ENCODE assay signal across 32 mouse cellular contexts in the genomic region with DNA sequence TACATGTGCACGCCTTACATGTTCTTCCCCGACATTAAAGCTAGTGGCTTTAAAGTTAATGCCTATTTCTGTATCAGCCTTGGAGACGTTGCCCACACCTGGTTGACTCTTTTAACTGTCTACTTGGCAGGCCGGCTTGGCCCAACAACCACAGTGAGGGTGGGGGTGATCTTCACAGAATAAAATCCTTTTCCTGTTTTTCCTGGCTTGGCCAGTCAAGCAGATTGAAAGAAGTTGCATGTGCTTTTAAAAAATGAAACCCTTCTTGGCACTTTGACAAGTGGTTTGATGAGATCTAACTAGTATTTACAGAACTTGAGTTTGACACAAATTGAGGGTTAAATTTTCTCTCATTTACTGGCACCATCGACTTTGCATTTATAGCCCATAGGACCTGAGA.
DNase-seq lines count a peak whose midpoint lies in the region; ATAC-seq and TF ChIP-seq lines count a peak whose summit lies in the region.
"Had no signal": no experiment of that assay in that cellular context is flagged by ENCODE, and none has a peak within 500 bp of the region (broad histone marks: within the 10 kb centered on the region; RNA-seq: fewer than 3 reads in every experiment).

No protein-coding gene starts in this region.

- H3K27ac ChIP-seq in limb, embryonic 14.5 days (replicated peaks; ENCODE audit: low read depth, low read length) = no peak overlapping the region
- no peak overlapping the region for H3K27ac ChIP-seq in limb, embryonic 10.5 days
- peak overlapping the region; percentile 8; the same call in 1 of the 2 replicates for H3K27ac ChIP-seq in spleen, adult 2 months (ENCODE audit: insufficient read depth, low read length)
- H3K27ac ChIP-seq: embryonic facial prominence, embryonic 13.5 days; gastrocnemius, adult 2 months; heart, adult 2 months; hindbrain, embryonic 13.5 days; liver, embryonic 15.5 days had no signal

- TF ChIP-seq CTCF in spleen, adult 2 months (IDR thresholded peaks at IDR 0.05; ENCODE audit: extremely low read depth, insufficient read depth, insufficient read length, insufficient replicate concordance) = no peak

- 64% methylated on average over 5 of the region's 5 CpGs for WGBS in limb, embryonic 14.5 days
- 89% methylated on average over 5 of the region's 5 CpGs for WGBS in limb, embryonic 10.5 days
- WGBS in spleen, adult 2 months = 31% methylated on average over 5 of the region's 5 CpGs

- no peaks in the 10 kb centered on the region for H3K9me3 ChIP-seq in limb, embryonic 14.5 days (ENCODE audit: control insufficient read depth, low read length)
- no peaks in the 10 kb centered on the region for H3K9me3 ChIP-seq in limb, embryonic 10.5 days (replicated peaks)
- H3K9me3 ChIP-seq: embryonic facial prominence, embryonic 13.5 days; heart, embryonic 12.5 days; hindbrain, embryonic 13.5 days; liver, embryonic 15.5 days had no signal

- no peaks in the 10 kb centered on the region for H3K4me1 ChIP-seq in limb, embryonic 14.5 days (ENCODE audit: control insufficient read depth, insufficient read depth, low read length)
- H3K4me1 ChIP-seq in limb, embryonic 10.5 days = no peaks in the 10 kb centered on the region
- H3K4me1 ChIP-seq in spleen, adult 2 months (ENCODE audit: control insufficient read depth, insufficient read depth, insufficient read length) = peaks cover 3% of the 10 kb centered on the region
- H3K4me1 ChIP-seq: embryonic facial prominence, embryonic 13.5 days; heart, embryonic 12.5 days; hindbrain, embryonic 13.5 days; liver, embryonic 15.5 days had no signal

- TF ChIP-seq POLR2A in limb, embryonic 14.5 days (IDR thresholded peaks at IDR 0.05; ENCODE audit: borderline replicate concordance, extremely low read depth, insufficient read depth, insufficient read length) = no peak
- TF ChIP-seq POLR2A in spleen, adult 2 months (IDR thresholded peaks at IDR 0.05; ENCODE audit: low read depth, low read length) = no peak

- peak; percentile 14 for DNase-seq in limb, embryonic 14.5 days (ENCODE audit: low spot score)
- no peak for DNase-seq in limb, embryonic 10.5 days (ENCODE audit: low spot score)
- DNase-seq in spleen, adult 2 months (ENCODE audit: low read depth in 1 of 2, low spot score in 2 of 2) = peak; percentile 5 to 28
- no peak for DNase-seq in spleen, adult 12 weeks (ENCODE audit: low spot score)
- peak; percentile 25 for DNase-seq in skeletal muscle tissue, adult 2 months (ENCODE audit: low read depth, low spot score)
- no peak for DNase-seq in thymus, postnatal 4 days
- DNase-seq in left cerebral cortex, adult 9 months (ENCODE audit: low spot score in 2 of 2) = no peak
- DNase-seq: adrenal gland, adult 2 months; cerebellum, adult 11 months; cerebellum, adult 9-10 months; embryo, embryonic 11 days; gastrocnemius, adult 2 months; gastrocnemius, postnatal 36 days; heart, adult 2 months; heart, postnatal 4 days; kidney, adult 9 months; kidney, postnatal 4 days; left cerebral cortex, postnatal 4 days; liver; midbrain, embryonic 14.5 days; retina, postnatal 1 day; right cerebral cortex, postnatal 14 days; thymus, adult 18-20 months; thymus, postnatal 25 days had no signal

- no peaks in the 10 kb centered on the region for H3K36me3 ChIP-seq in limb, embryonic 14.5 days (ENCODE audit: control insufficient read depth, insufficient read depth, low read length)
- no peaks in the 10 kb centered on the region for H3K36me3 ChIP-seq in limb, embryonic 10.5 days
- no peaks in the 10 kb centered on the region for H3K36me3 ChIP-seq in spleen, adult 2 months (ENCODE audit: control insufficient read depth, insufficient read depth, low read length)
- H3K36me3 ChIP-seq: embryonic facial prominence, embryonic 13.5 days; heart, embryonic 12.5 days; hindbrain, embryonic 13.5 days; liver, embryonic 15.5 days had no signal

- H3K4me2 ChIP-seq in limb, embryonic 14.5 days (replicated peaks; ENCODE audit: low read depth, low read length, severe bottlenecking) = no peak overlapping the region
- H3K4me2 ChIP-seq: embryonic facial prominence, embryonic 13.5 days; heart, embryonic 12.5 days; hindbrain, embryonic 13.5 days; liver, embryonic 15.5 days had no signal

- ATAC-seq in limb, embryonic 14.5 days (ENCODE audit: low FRiP score, low read depth) = no peak
- ATAC-seq: activated CD4-positive, CD25-positive, alpha-beta regulatory T cell, adult 4 months; forebrain, embryonic 16.5 days; intestine, embryonic 16.5 days had no signal

- no peaks in the 10 kb centered on the region for H3K27me3 ChIP-seq in limb, embryonic 14.5 days (ENCODE audit: control insufficient read depth, insufficient read depth, low read length)
- H3K27me3 ChIP-seq in limb, embryonic 10.5 days (ENCODE audit: low read depth, poor library complexity, severe bottlenecking) = no peaks in the 10 kb centered on the region
- no peaks in the 10 kb centered on the region for H3K27me3 ChIP-seq in spleen, adult 2 months (ENCODE audit: control insufficient read depth, insufficient read depth, low read length)
- H3K27me3 ChIP-seq: embryonic facial prominence, embryonic 13.5 days; heart, embryonic 12.5 days; hindbrain, embryonic 13.5 days; liver, embryonic 15.5 days had no signal

- H3K4me3 ChIP-seq in limb, embryonic 14.5 days (replicated peaks; ENCODE audit: low read length) = no peak overlapping the region
- H3K4me3 ChIP-seq in limb, embryonic 10.5 days = no peak overlapping the region
- no peak overlapping the region for H3K4me3 ChIP-seq in spleen, adult 2 months (ENCODE audit: extremely low read depth, insufficient read depth, insufficient read length)
- H3K4me3 ChIP-seq: embryonic facial prominence, embryonic 13.5 days; erythroblast, embryonic 14.5 days; gastrocnemius, adult 2 months; heart, adult 2 months; heart, embryonic 12.5 days; hindbrain, embryonic 13.5 days; liver, embryonic 15.5 days had no signal

- no peak overlapping the region for H3K9ac ChIP-seq in limb, embryonic 14.5 days (ENCODE audit: low read depth, low read length, severe bottlenecking)
- H3K9ac ChIP-seq: embryonic facial prominence, embryonic 13.5 days; heart, embryonic 12.5 days; hindbrain, embryonic 13.5 days; liver, embryonic 15.5 days had no signal

Comparison
In these comparisons a context has a peak if more than half of its experiments do, and no peak if none do; other contexts are left out.
1. DNase-seq: peak in limb, embryonic 14.5 days (single experiment), spleen, adult 2 months (2 of 2) and skeletal muscle tissue, adult 2 months (single experiment); none in limb, embryonic 10.5 days (single experiment), spleen, adult 12 weeks (single experiment), thymus, postnatal 4 days (single experiment) and left cerebral cortex, adult 9 months (0 of 2).